Mouse (Mus musculus) ES-E14 (cell line): ENCODE measurements around the gene Zfp598.
"Not testable (repeated sequence)": the region's sequence is repeated elsewhere in the genome, so short reads cannot be mapped to it uniquely, and the experiment has no call there.

ENCODE experiments used
- HCFC1 ChIP-seq: IDR thresholded peaks from 2 replicates; pipeline ENCODE4 v1.6.1; 2012; ENCODE audit warnings: low read length, inconsistent platforms, borderline replicate concordance; ENCODE audit not compliant: insufficient read depth
- MAFK ChIP-seq: IDR thresholded peaks from 2 replicates; pipeline ENCODE4 v1.6.1; 2014; ENCODE audit warnings: mild to moderate bottlenecking, low read depth, low read length, inconsistent platforms; ENCODE audit not compliant: insufficient read depth
- ZC3H11A ChIP-seq: IDR thresholded peaks from 2 replicates; pipeline ENCODE4 v1.6.1; 2012; ENCODE audit warnings: low read depth, mild to moderate bottlenecking, inconsistent platforms, low read length, borderline replicate concordance

GRCm38 (mm10) chr17:24667011-24667410 lies 2.5 kb upstream of the Zfp598 start:
- not testable (repeated sequence) for TF ChIP-seq HCFC1, MAFK, ZC3H11A
